Mouse (Mus musculus) testis, adult 2 months (tissue): ENCODE results near the gene Zfyve28. TPM values are rescaled to one million over a fixed set of nuclear protein-coding genes. Genes with fewer than 3 reads are reported as not detected.
A peak's percentile ranks its signal among the peaks of the same experiment; 100 is the strongest.

ENCODE experiments used
- H3K27ac ChIP-seq: fragments of 200-500 bp; 2 replicates; pipeline ENCODE4 v1.5.1; 2012; ENCODE audit warnings: low read depth, low read length; ENCODE audit not compliant: control insufficient read depth, insufficient read depth
- H3K27me3 ChIP-seq: fragments of 200-500 bp; 2 replicates; pipeline ENCODE4 v1.6.1; 2012; ENCODE audit warnings: mild to moderate bottlenecking, low read length, moderate library complexity; ENCODE audit not compliant: control insufficient read depth, insufficient read depth
- H3K36me3 ChIP-seq: fragments of 200-500 bp; 2 replicates; pipeline ENCODE4 v1.6.1; 2012; ENCODE audit warnings: mild to moderate bottlenecking, low read length; ENCODE audit not compliant: control insufficient read depth, insufficient read depth
- H3K4me1 ChIP-seq: fragments of 200-500 bp; 2 replicates; pipeline ENCODE4 v1.6.1; 2012; ENCODE audit warnings: low read length; ENCODE audit not compliant: control insufficient read depth, insufficient read depth
- H3K4me3 ChIP-seq: fragments of 200-500 bp; 2 replicates; pipeline ENCODE4 v1.5.1; 2012; ENCODE audit warnings: low read depth, mild to moderate bottlenecking, low read length, moderate library complexity, mixed read lengths; ENCODE audit not compliant: control insufficient read depth
- CTCF ChIP-seq: fragments of 200-500 bp; IDR thresholded peaks from 2 replicates; pipeline ENCODE4 v1.5.1; 2012; ENCODE audit warnings: low read depth, mild to moderate bottlenecking, inconsistent platforms, low read length, moderate library complexity; ENCODE audit not compliant: control insufficient read depth, insufficient read depth, insufficient replicate concordance
- POLR2A ChIP-seq: fragments of 200-500 bp; IDR thresholded peaks from 2 replicates; pipeline ENCODE4 v1.6.1; 2012; ENCODE audit warnings: low read depth, mild to moderate bottlenecking, inconsistent platforms, low read length, moderate library complexity; ENCODE audit not compliant: control insufficient read depth
- polyA plus RNA-seq: library from polyadenylated mRNA; depleted of rRNA; stranded (reverse); fragments of >200 nt; gene quantifications from 2 replicates; pipeline ENCODE4 v1.2.3, GENCODE M21; 2012

Gene Zfyve28
- polyA plus RNA-seq, 1 experiment, result 2.5 TPM

- Histone ChIP-seq H3K27me3 (no peaks in the 10 kb centered on the region), H3K36me3 (peaks cover 1% of the 10 kb centered on the region), H3K4me3 (no peak overlapping the region), H3K4me1 (no peaks in the 10 kb centered on the region), H3K27ac (no peak overlapping the region)
- TF ChIP-seq POLR2A (no peak), CTCF (no peak)
Measured at GRCm38 (mm10) chr5:34298937-34299535, 10.8 kb upstream of the Zfyve28 start.

- Histone ChIP-seq H3K27ac (no peak overlapping the region), H3K36me3 (peaks cover 1% of the 10 kb centered on the region), H3K4me3 (no peak overlapping the region), H3K27me3 (no peaks in the 10 kb centered on the region), H3K4me1 (no peaks in the 10 kb centered on the region)
- TF ChIP-seq CTCF, result no peak
- TF ChIP-seq POLR2A, result no peak
Measured at GRCm38 (mm10) chr5:34298061-34298460, 9.8 kb upstream of the Zfyve28 start.

GRCm38 (mm10) chr5:34295141-34295540 lies 6.9 kb upstream of the Zfyve28 start:
- Histone ChIP-seq H3K4me1 (no peaks in the 10 kb centered on the region), H3K27ac (no peak overlapping the region), H3K27me3 (no peaks in the 10 kb centered on the region), H3K4me3 (no peak overlapping the region), H3K36me3 (no peaks in the 10 kb centered on the region; the same call in none of the 2 replicates)
- TF ChIP-seq POLR2A (no peak), CTCF (no peak)

- H3K27ac ChIP-seq, result no peak overlapping the region
- no peaks in the 10 kb centered on the region for H3K4me1 ChIP-seq
- no peaks in the 10 kb centered on the region for H3K27me3 ChIP-seq
- no peaks in the 10 kb centered on the region; the same call in none of the 2 replicates for H3K36me3 ChIP-seq
- no peak for TF ChIP-seq CTCF
- TF ChIP-seq POLR2A, result no peak
- no peak overlapping the region for H3K4me3 ChIP-seq
Measured at GRCm38 (mm10) chr5:34294696-34295095, 6.4 kb upstream of the Zfyve28 start.

GRCm38 (mm10) chr5:34293363-34293762 lies 5.1 kb upstream of the Zfyve28 start:
- Histone ChIP-seq H3K27ac (no peak overlapping the region), H3K36me3 (no peaks in the 10 kb centered on the region; the same call in none of the 2 replicates), H3K27me3 (no peaks in the 10 kb centered on the region), H3K4me1 (no peaks in the 10 kb centered on the region), H3K4me3 (no peak overlapping the region)
- TF ChIP-seq POLR2A (no peak), CTCF (no peak)

GRCm38 (mm10) chr5:34289286-34289685 lies 1.0 kb upstream of the Zfyve28 start:
- Histone ChIP-seq H3K27ac (no peak overlapping the region), H3K36me3 (no peaks in the 10 kb centered on the region; the same call in none of the 2 replicates), H3K27me3 (no peaks in the 10 kb centered on the region), H3K4me1 (peaks cover 14% of the 10 kb centered on the region), H3K4me3 (peak overlapping the region; percentile 75)
- TF ChIP-seq POLR2A (no peak), CTCF (no peak)

GRCm38 (mm10) chr5:34287838-34288145 lies 457 bp downstream of the Zfyve28 start:
- H3K27me3 ChIP-seq, result no peaks in the 10 kb centered on the region

More at GRCm38 (mm10) chr5:34287838-34288145, 457 bp downstream of the Zfyve28 start:
- peaks cover 14% of the 10 kb centered on the region for H3K4me1 ChIP-seq
- TF ChIP-seq CTCF, result no peak
- TF ChIP-seq POLR2A, result no peak
- H3K27ac ChIP-seq, result no peak overlapping the region
- peak overlapping the region; percentile 87 for H3K4me3 ChIP-seq
- no peaks in the 10 kb centered on the region; the same call in 1 of the 2 replicates for H3K36me3 ChIP-seq
